Mouse (Mus musculus): ENCODE data around the gene Rflna.

Gene Rflna

GRCm38 (mm10) chr5:125052237-125052602 lies 49.2 kb downstream of the Rflna start:
- in situ Hi-C loops (cut with MseI, MboI), result no loop called here

GRCm38 (mm10) chr5:125052603-125053488 lies 49.8 kb downstream of the Rflna start:
- in situ Hi-C loops (cut with MseI, MboI), result no loop called here

GRCm38 (mm10) chr5:125053661-125054060 lies 50.6 kb downstream of the Rflna start:
- in situ Hi-C loops (cut with MseI, MboI), result no loop called here

- in situ Hi-C loops (cut with MseI, MboI), result no loop called here
These were observed 52.9 kb downstream of the Rflna start for GRCm38 (mm10) chr5:125055901-125056300.

- in situ Hi-C loops (cut with MseI, MboI), result no loop called here
These were observed 53.3 kb downstream of the Rflna start for GRCm38 (mm10) chr5:125056331-125056695.

GRCm38 (mm10) chr5:125056696-125057554 lies 53.9 kb downstream of the Rflna start:
- in situ Hi-C loops (cut with MseI, MboI), result no loop called here

GRCm38 (mm10) chr5:125057555-125058266 lies 54.7 kb downstream of the Rflna start:
- in situ Hi-C loops (cut with MseI, MboI), result no loop called here

GRCm38 (mm10) chr5:125058267-125058668 lies 55.2 kb downstream of the Rflna start:
- in situ Hi-C loops (cut with MseI, MboI), result no loop called here
